Mouse (Mus musculus): ENCODE measurements at regions not wholly inside any gene's neighbourhood (a gene's known extent, or its start where the extent isn't known, plus 50 kb on each side); places are given as distances from the start of the nearest gene placed in this dataset.
A peak's percentile ranks its signal among the peaks of the same experiment; 100 is the strongest.

GRCm38 (mm10) chr17:80875352-80876044 lies 68.9 kb upstream of the Tmem178 start:
- Histone ChIP-seq H3K4me3 (replicated peaks; ENCODE audit: low read length) (no peak overlapping the region), H3K36me3 (ENCODE audit: insufficient read depth, low read length) (no peaks in the 10 kb centered on the region)
- TF ChIP-seq CTCF (conservative IDR thresholded peaks at IDR 0.05; ENCODE audit: low read length) (no peak), POU5F1 (IDR thresholded peaks at IDR 0.05; ENCODE audit: borderline replicate concordance, low read length) (no peak), NANOG (IDR thresholded peaks at IDR 0.05; ENCODE audit: borderline replicate concordance, low read length) (no peak)

GRCm38 (mm10) chr17:80870965-80871364 lies 73.5 kb upstream of the Tmem178 start:
- Histone ChIP-seq H3K36me3 (ENCODE audit: insufficient read depth, low read length) (no peaks in the 10 kb centered on the region), H3K9me3 (ENCODE audit: low read length) (no peaks in the 10 kb centered on the region), H3K27me3 (ENCODE audit: insufficient read depth, low read length) (no peaks in the 10 kb centered on the region), H3K4me3 (replicated peaks; ENCODE audit: low read length) (no peak overlapping the region), H3K4me1 (replicated peaks; ENCODE audit: low read depth, low read length) (no peaks in the 10 kb centered on the region)
- TF ChIP-seq POU5F1 (IDR thresholded peaks at IDR 0.05; ENCODE audit: borderline replicate concordance, low read length) (no peak), NANOG (IDR thresholded peaks at IDR 0.05; ENCODE audit: borderline replicate concordance, low read length) (no peak)

More at GRCm38 (mm10) chr17:80875352-80876044, 68.9 kb upstream of the Tmem178 start:
- no peaks in the 10 kb centered on the region for H3K27me3 ChIP-seq (ENCODE audit: insufficient read depth, low read length)
- no peaks in the 10 kb centered on the region for H3K9me3 ChIP-seq (ENCODE audit: low read length)
- H3K4me1 ChIP-seq (replicated peaks; ENCODE audit: low read depth, low read length) = no peaks in the 10 kb centered on the region

GRCm38 (mm10) chr17:80862338-80862737 lies 82.1 kb upstream of the Tmem178 start:
- TF ChIP-seq NANOG (IDR thresholded peaks at IDR 0.05; ENCODE audit: borderline replicate concordance, low read length) (no peak), CTCF (conservative IDR thresholded peaks at IDR 0.05; ENCODE audit: low read length) (no peak), POU5F1 (IDR thresholded peaks at IDR 0.05; ENCODE audit: borderline replicate concordance, low read length) (no peak)

GRCm38 (mm10) chr17:80846996-80847810 lies 97.2 kb upstream of the Tmem178 start:
- H3K36me3 ChIP-seq (ENCODE audit: insufficient read depth, low read length) = no peaks in the 10 kb centered on the region
- peaks cover 3% of the 10 kb centered on the region; the same call in 1 of the 2 replicates for H3K27me3 ChIP-seq (ENCODE audit: insufficient read depth, low read length)
- peaks cover 21% of the 10 kb centered on the region for H3K9me3 ChIP-seq (ENCODE audit: low read length)
- TF ChIP-seq CTCF (conservative IDR thresholded peaks at IDR 0.05; ENCODE audit: low read length) = no peak
- no peak for TF ChIP-seq POU5F1 (IDR thresholded peaks at IDR 0.05; ENCODE audit: borderline replicate concordance, low read length)
- no peak for TF ChIP-seq NANOG (IDR thresholded peaks at IDR 0.05; ENCODE audit: borderline replicate concordance, low read length)
- peaks cover 13% of the 10 kb centered on the region for H3K4me1 ChIP-seq (replicated peaks; ENCODE audit: low read depth, low read length)
- H3K4me3 ChIP-seq (replicated peaks; ENCODE audit: low read length) = peak overlapping the region; percentile 32; the same call in 1 of the 2 replicates

More at GRCm38 (mm10) chr17:80862338-80862737, 82.1 kb upstream of the Tmem178 start:
- Histone ChIP-seq H3K9me3 (ENCODE audit: low read length) (peaks cover 31% of the 10 kb centered on the region), H3K4me1 (replicated peaks; ENCODE audit: low read depth, low read length) (no peaks in the 10 kb centered on the region), H3K27me3 (ENCODE audit: insufficient read depth, low read length) (no peaks in the 10 kb centered on the region), H3K36me3 (ENCODE audit: insufficient read depth, low read length) (no peaks in the 10 kb centered on the region), H3K4me3 (replicated peaks; ENCODE audit: low read length) (no peak overlapping the region)

GRCm38 (mm10) chr17:80845349-80845748 lies 99.1 kb upstream of the Tmem178 start:
- peaks cover 9% of the 10 kb centered on the region for H3K9me3 ChIP-seq (ENCODE audit: low read length)
- peaks cover 13% of the 10 kb centered on the region for H3K4me1 ChIP-seq (replicated peaks; ENCODE audit: low read depth, low read length)
- no peaks in the 10 kb centered on the region for H3K36me3 ChIP-seq (ENCODE audit: insufficient read depth, low read length)
- no peak for TF ChIP-seq NANOG (IDR thresholded peaks at IDR 0.05; ENCODE audit: borderline replicate concordance, low read length)
- no peak for TF ChIP-seq CTCF (conservative IDR thresholded peaks at IDR 0.05; ENCODE audit: low read length)
- no peak for TF ChIP-seq POU5F1 (IDR thresholded peaks at IDR 0.05; ENCODE audit: borderline replicate concordance, low read length)
- peaks cover 3% of the 10 kb centered on the region; the same call in 1 of the 2 replicates for H3K27me3 ChIP-seq (ENCODE audit: insufficient read depth, low read length)
- H3K4me3 ChIP-seq (replicated peaks; ENCODE audit: low read length) = no peak overlapping the region

GRCm38 (mm10) chr17:80841903-80842302 lies 102.5 kb upstream of the Tmem178 start:
- H3K36me3 ChIP-seq (ENCODE audit: insufficient read depth, low read length) = no peaks in the 10 kb centered on the region
- H3K9me3 ChIP-seq (ENCODE audit: low read length) = peaks cover 9% of the 10 kb centered on the region
- peaks cover 12% of the 10 kb centered on the region for H3K4me1 ChIP-seq (replicated peaks; ENCODE audit: low read depth, low read length)
- H3K27me3 ChIP-seq (ENCODE audit: insufficient read depth, low read length) = 0 out of 2 replicates have a peak, but pooled peaks cover 3% of the 10 kb centered on the region
- no peak overlapping the region for H3K4me3 ChIP-seq (replicated peaks; ENCODE audit: low read length)
- no peak for TF ChIP-seq NANOG (IDR thresholded peaks at IDR 0.05; ENCODE audit: borderline replicate concordance, low read length)
- TF ChIP-seq POU5F1 (IDR thresholded peaks at IDR 0.05; ENCODE audit: borderline replicate concordance, low read length) = no peak
- no peak for TF ChIP-seq CTCF (conservative IDR thresholded peaks at IDR 0.05; ENCODE audit: low read length)

- peaks cover 20% of the 10 kb centered on the region for H3K4me1 ChIP-seq (replicated peaks; ENCODE audit: low read depth, low read length)
- TF ChIP-seq POU5F1 (IDR thresholded peaks at IDR 0.05; ENCODE audit: borderline replicate concordance, low read length) (no peak), CTCF (conservative IDR thresholded peaks at IDR 0.05; ENCODE audit: low read length) (no peak), NANOG (IDR thresholded peaks at IDR 0.05; ENCODE audit: borderline replicate concordance, low read length) (no peak)
- no peak overlapping the region for H3K4me3 ChIP-seq (replicated peaks; ENCODE audit: low read length)
- H3K36me3 ChIP-seq (ENCODE audit: insufficient read depth, low read length) = no peaks in the 10 kb centered on the region
- H3K27me3 ChIP-seq (ENCODE audit: insufficient read depth, low read length) = no peaks in the 10 kb centered on the region
- H3K9me3 ChIP-seq (ENCODE audit: low read length) = peaks cover 9% of the 10 kb centered on the region
Observed at GRCm38 (mm10) chr17:80840896-80841295, 103.5 kb upstream of the Tmem178 start.

- no peaks in the 10 kb centered on the region for H3K36me3 ChIP-seq (ENCODE audit: insufficient read depth, low read length)
- H3K9me3 ChIP-seq (ENCODE audit: low read length) = peaks cover 8% of the 10 kb centered on the region
- TF ChIP-seq CTCF (conservative IDR thresholded peaks at IDR 0.05; ENCODE audit: low read length) (no peak), NANOG (IDR thresholded peaks at IDR 0.05; ENCODE audit: borderline replicate concordance, low read length) (no peak), POU5F1 (IDR thresholded peaks at IDR 0.05; ENCODE audit: borderline replicate concordance, low read length) (no peak)
- no peak overlapping the region for H3K4me3 ChIP-seq (replicated peaks; ENCODE audit: low read length)
- peaks cover 20% of the 10 kb centered on the region for H3K4me1 ChIP-seq (replicated peaks; ENCODE audit: low read depth, low read length)
- no peaks in the 10 kb centered on the region for H3K27me3 ChIP-seq (ENCODE audit: insufficient read depth, low read length)
Observed at GRCm38 (mm10) chr17:80840452-80840851, 104.0 kb upstream of the Tmem178 start.
